Mouse (Mus musculus) ES-Bruce4 (cell line): ENCODE measurements around the gene Thy1. TPM values are rescaled to one million over a fixed set of nuclear protein-coding genes. Genes with fewer than 3 reads are reported as not detected.

ENCODE experiments used
- H3K27ac ChIP-seq: 2 replicates; pipeline ENCODE4 v1.5.1; 2012; ENCODE audit warnings: low read length, inconsistent platforms; ENCODE audit not compliant: insufficient read depth
- H3K27me3 ChIP-seq: 2 replicates; pipeline ENCODE4 v1.6.1; 2012; ENCODE audit warnings: mild to moderate bottlenecking, low read length, inconsistent platforms; ENCODE audit not compliant: control insufficient read depth, poor library complexity, insufficient read depth, severe bottlenecking
- H3K36me3 ChIP-seq: 2 replicates; pipeline ENCODE4 v1.6.1; 2012; ENCODE audit warnings: inconsistent platforms, mild to moderate bottlenecking, low read length, moderate library complexity; ENCODE audit not compliant: control insufficient read depth, poor library complexity, insufficient read depth, severe bottlenecking
- H3K4me1 ChIP-seq: one replicate; pipeline ENCODE4 v1.8.1; 2011; ENCODE audit warnings: low read length; ENCODE audit not compliant: control insufficient read depth, insufficient read depth
- H3K4me3 ChIP-seq: 2 replicates; pipeline ENCODE4 v1.5.1; 2011; ENCODE audit warnings: low read depth, mild to moderate bottlenecking, low read length
- H3K9ac ChIP-seq: 2 replicates; pipeline ENCODE4 v1.6.1; 2012; ENCODE audit warnings: low read depth, mild to moderate bottlenecking, inconsistent platforms; ENCODE audit not compliant: poor library complexity, severe bottlenecking
- H3K9me3 ChIP-seq: replicated peaks from 2 replicates; pipeline ENCODE4 v1.6.1; 2012; ENCODE audit warnings: mild to moderate bottlenecking, low read length, inconsistent platforms; ENCODE audit not compliant: control insufficient read depth, poor library complexity, insufficient read depth, severe bottlenecking
- CTCF ChIP-seq: IDR thresholded peaks from one replicate; pipeline ENCODE4 v1.8.1; 2011; ENCODE audit warnings: low read depth, low read length
- EP300 ChIP-seq: IDR thresholded peaks from 2 replicates; pipeline ENCODE4 v1.6.1; 2011; ENCODE audit warnings: low read depth, low read length; ENCODE audit not compliant: insufficient read depth
- POLR2A ChIP-seq: IDR thresholded peaks from one replicate; pipeline ENCODE4 v1.8.1; 2011; ENCODE audit warnings: low read length; ENCODE audit not compliant: insufficient read depth
- polyA plus RNA-seq: library from polyadenylated mRNA; stranded (reverse); fragments of >200 nt; gene quantifications from 2 replicates; pipeline ENCODE4 v1.2.4, GENCODE M21; 2011; ENCODE audit warnings: low read depth; ENCODE audit not compliant: missing spikeins, insufficient read depth, insufficient read length

Thy1 gene
- polyA plus RNA-seq: 11.4 and 15.4 TPM in 2 replicates

DNA sequence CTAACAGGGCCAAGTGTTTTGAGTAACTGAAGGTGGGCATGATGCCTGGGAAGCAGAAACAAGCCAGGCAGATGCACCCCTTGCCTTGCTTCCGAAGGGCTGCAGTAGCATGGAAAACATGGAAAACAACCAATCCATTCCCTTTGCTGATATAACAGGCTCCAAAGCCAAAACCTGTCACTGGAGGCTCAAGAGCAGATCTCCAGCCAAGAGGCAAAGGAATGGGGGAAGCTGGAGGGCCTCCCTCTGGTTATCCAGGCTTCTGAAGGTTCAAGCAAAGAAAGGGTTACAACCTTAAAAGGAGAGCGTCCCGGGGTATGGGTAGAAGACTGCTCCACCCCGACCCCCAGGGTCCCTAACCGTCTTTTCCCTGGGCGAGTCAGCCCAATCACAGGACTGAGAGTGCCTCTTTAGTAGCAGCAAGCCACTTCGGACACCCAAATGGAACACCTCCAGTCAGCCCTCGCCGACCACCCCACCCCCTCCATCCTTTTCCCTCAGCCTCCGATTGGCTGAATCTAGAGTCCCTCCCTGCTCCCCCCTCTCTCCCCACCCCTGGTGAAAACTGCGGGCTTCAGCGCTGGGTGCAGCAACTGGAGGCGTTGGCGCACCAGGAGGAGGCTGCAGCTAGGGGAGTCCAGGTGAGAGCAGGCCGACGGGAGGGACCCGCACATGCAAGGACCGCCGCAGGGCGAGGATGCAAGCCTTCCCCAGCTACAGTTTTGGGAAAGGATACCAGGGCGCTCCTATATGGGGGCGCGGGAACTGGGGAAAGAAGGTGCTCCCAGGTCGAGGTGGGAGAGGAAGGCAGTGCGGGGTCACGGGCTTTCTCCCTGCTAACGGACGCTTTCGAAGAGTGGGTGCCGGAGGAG is at the start of gene Thy1:
Gene Thy1 (plus strand): TSS at position 549 of the 872 bp plus-strand sequence.
- Histone ChIP-seq H3K9me3 (no peaks in the 10 kb centered on the region; the same call in 1 of the 2 replicates), H3K27ac (no peak within 1 kb of the TSS), H3K36me3 (no peaks in the 10 kb centered on the region), H3K9ac (peak within 1 kb of the TSS; percentile 11; the same call in 1 of the 2 replicates), H3K4me3 (peak within 1 kb of the TSS; percentile 74), H3K4me1 (no peaks in the 10 kb centered on the region), H3K27me3 (no peaks in the 10 kb centered on the region)
- TF ChIP-seq POLR2A: no peak
- TF ChIP-seq CTCF: no peak
- TF ChIP-seq EP300: no peak

DNA sequence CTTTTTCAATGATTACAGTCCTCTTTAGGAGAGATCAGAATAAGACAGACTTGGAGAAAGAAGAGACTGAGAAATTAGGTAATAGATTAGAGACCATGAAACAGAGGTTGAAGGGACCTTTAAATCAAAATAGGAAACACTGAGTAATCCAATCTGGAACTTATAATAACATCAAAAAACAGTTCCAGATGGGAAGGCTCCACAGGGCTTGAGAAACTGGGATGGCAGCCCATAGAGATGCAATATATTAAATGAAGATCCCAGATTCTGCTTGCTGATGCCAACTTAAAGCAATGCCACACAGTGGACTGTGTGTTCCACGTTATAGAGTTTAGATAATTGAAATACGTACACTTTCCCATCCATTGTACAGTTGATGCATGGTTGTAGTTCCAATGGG is 45.5 kb upstream of the Thy1 start:
- Histone ChIP-seq H3K9ac (no peak overlapping the region), H3K9me3 (no peaks in the 10 kb centered on the region), H3K4me1 (no peaks in the 10 kb centered on the region), H3K27me3 (no peaks in the 10 kb centered on the region), H3K4me3 (no peak overlapping the region), H3K27ac (no peak overlapping the region), H3K36me3 (no peaks in the 10 kb centered on the region)
- no peak for TF ChIP-seq CTCF
- no peak for TF ChIP-seq POLR2A
- no peak for TF ChIP-seq EP300

DNA sequence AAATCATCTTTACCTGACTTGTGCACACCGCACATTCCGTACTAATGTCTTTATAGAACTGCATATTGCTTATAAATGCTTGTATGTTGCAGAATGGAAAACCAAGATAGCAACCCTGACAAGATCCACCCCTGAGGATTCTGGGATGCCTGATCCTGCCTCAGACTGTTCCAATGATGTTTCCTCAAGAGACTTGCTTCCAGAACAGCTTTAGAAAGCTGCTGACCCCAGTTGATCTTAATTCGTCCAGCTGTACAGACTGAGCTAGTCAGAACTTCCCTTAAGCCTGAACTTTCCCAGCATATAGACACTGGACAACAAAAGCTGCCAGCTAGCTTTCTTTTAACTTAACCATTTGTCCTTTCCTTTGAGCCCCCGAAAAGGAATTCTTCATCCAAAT is 44.3 kb upstream of the Thy1 start:
- Histone ChIP-seq H3K36me3 (no peaks in the 10 kb centered on the region), H3K4me3 (no peak overlapping the region), H3K4me1 (no peaks in the 10 kb centered on the region), H3K9ac (no peak overlapping the region), H3K27me3 (no peaks in the 10 kb centered on the region), H3K27ac (no peak overlapping the region), H3K9me3 (no peaks in the 10 kb centered on the region)
- no peak for TF ChIP-seq EP300
- no peak for TF ChIP-seq POLR2A
- no peak for TF ChIP-seq CTCF

DNA sequence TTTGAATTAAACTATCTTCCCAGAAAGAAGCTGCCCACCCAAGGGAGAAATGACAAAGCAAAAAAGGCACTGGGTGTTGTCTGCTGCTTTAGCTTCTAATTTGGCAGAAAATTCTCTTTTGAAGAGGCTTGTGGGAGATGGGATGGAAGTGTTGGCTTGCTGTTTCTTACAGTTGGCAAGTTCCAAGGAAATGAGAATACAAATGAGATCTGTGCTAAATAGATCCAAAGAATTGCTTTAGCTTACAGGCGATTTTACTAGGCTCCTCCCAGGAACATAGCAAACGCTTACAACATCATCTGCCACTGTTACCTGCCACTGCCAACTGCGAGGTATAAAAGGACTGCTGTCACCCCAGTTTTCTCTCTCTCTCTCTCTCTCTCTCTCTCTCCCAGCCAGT is 38.8 kb upstream of the Thy1 start:
- no peaks in the 10 kb centered on the region for H3K36me3 ChIP-seq
- H3K4me1 ChIP-seq: no peaks in the 10 kb centered on the region
- TF ChIP-seq EP300 (no peak), CTCF (no peak), POLR2A (no peak)
- no peaks in the 10 kb centered on the region for H3K9me3 ChIP-seq
- no peak overlapping the region for H3K9ac ChIP-seq
- H3K27ac ChIP-seq: no peak overlapping the region
- no peak overlapping the region for H3K4me3 ChIP-seq
- H3K27me3 ChIP-seq: no peaks in the 10 kb centered on the region

DNA sequence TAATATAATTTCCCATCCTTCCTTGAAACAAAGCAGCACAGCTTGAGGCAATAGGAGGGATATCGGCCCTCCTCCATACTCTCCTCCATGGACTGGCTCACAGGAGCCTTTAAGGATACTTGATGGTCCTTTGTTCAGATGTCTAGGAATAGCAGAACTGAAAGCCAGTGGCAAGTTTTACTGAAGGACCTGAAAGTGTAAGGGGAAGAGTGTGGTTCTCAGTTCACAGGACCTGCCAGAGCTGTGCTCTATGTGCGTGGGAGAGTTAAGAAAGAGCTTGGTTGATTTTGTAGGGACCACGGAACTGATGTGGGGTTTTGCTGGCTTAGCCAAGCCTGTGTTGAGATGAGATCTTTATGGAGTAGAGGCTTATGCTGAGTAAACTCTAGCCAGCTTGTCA is 37.9 kb upstream of the Thy1 start:
- Histone ChIP-seq H3K27ac (no peak overlapping the region), H3K36me3 (no peaks in the 10 kb centered on the region), H3K4me3 (no peak overlapping the region), H3K9ac (no peak overlapping the region), H3K27me3 (no peaks in the 10 kb centered on the region), H3K9me3 (no peaks in the 10 kb centered on the region), H3K4me1 (no peaks in the 10 kb centered on the region)
- TF ChIP-seq CTCF (no peak), POLR2A (no peak), EP300 (no peak)

DNA sequence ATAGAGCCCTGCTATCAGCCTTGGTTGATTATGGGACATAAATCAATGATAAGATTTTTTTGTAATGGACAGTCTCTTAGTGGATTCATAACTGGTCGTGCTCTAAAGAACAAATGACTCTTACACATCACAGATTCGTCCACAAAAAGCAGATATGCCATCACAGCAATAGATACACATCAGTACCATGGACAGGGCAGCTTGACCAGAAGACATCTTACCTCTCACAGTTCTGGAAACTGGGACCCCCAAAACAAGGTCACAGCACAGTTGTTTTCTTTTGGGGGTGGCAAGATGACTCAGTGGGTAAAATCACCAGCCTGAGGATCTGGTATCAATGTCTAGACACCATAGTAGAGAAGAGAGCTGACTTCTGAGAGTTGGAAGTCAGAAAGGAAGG is 35.9 kb upstream of the Thy1 start:
- Histone ChIP-seq H3K9ac (no peak overlapping the region), H3K9me3 (no peaks in the 10 kb centered on the region), H3K27me3 (no peaks in the 10 kb centered on the region), H3K4me1 (no peaks in the 10 kb centered on the region), H3K36me3 (no peaks in the 10 kb centered on the region), H3K4me3 (no peak overlapping the region), H3K27ac (no peak overlapping the region)
- no peak for TF ChIP-seq POLR2A
- TF ChIP-seq EP300: no peak
- no peak for TF ChIP-seq CTCF
